Mouse (Mus musculus): ENCODE data around the gene Ggta1. TPM values are rescaled to one million over a fixed set of nuclear protein-coding genes. Genes with fewer than 3 reads are reported as not detected.

The Ggta1 gene
- total RNA-seq, 2 experiments from 2014 or later = 19.9 to 28.8 TPM

DNA sequence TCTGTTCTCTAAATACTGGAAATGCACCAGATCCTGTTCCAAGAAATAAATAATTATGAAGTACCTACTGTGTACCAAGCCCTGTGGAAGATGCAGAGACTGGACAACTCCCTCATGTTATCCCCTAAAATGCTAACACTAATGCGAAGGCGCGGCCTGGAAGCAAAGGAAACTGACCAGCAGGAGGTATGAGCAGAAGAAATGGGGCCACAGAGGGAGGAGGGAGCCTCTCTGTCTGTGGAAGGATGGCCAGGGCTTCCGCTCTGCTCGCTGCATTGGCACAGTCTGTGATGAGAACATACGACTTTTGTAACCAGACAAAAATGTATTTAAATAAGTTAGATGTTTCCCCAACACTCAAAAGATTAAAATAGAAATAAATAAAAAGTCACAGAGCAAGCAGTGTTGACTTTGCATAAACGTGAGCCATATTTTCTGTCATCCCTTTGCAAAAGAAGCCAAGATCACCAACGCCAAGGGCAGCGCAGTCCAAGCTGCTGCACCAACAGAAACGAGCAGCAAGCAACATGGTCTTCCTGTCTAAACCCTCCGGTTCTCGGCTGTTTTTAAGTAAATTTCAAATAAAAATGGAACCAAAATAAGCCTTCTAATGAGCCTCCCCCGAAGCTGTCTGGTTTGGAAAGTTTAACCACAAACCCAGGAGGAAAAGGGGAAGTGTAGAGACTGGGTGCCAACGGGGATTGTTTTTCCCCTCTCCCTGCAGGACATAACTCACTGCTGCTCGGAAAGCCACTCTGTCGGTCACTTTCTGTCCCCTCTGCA, 18.9 kb downstream of the Ggta1 start:
- intact Hi-C loops (cut with DNase I) = no loop called here
- DNase-seq = peak in 1 of 2 experiments; percentile 58

- intact Hi-C loops (cut with DNase I) = no loop called here
Measured at GRCm38 (mm10) chr2:35443325-35443724, 19.7 kb downstream of the Ggta1 start.

GRCm38 (mm10) chr2:35442079-35442478, 21.0 kb downstream of the Ggta1 start:
- DNase-seq = no peak
- intact Hi-C loops (cut with DNase I) = no loop called here

More at GRCm38 (mm10) chr2:35443325-35443724, 19.7 kb downstream of the Ggta1 start:
- DNase-seq = no peak

- intact Hi-C loops (cut with DNase I) = no loop called here
- no peak for DNase-seq
Measured at GRCm38 (mm10) chr2:35441419-35441818, 21.6 kb downstream of the Ggta1 start.

GRCm38 (mm10) chr2:35440480-35440879, 22.6 kb downstream of the Ggta1 start:
- intact Hi-C loops (cut with DNase I) = no loop called here
- DNase-seq = no peak

DNA sequence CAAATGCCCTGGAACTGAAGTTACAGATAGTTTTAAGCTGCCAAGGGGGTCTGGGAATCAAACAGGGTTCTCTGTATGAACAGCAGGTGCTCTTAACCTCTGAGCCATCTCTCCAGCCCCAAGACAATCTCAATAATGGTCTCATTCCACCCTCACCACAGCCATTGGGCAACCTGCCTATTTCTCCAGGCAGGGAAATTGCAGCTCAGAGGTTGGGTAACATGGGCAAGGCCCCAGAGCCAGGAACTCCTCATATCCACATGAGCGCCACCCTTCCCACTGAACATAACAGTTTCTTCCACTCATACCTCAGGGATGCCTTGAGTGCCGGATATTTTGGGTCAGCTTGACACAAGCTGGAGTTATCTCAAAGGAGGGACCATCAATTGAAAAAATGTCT, 25.2 kb downstream of the Ggta1 start:
- intact Hi-C loops (cut with DNase I) = no loop called here
- no peak for DNase-seq

DNA sequence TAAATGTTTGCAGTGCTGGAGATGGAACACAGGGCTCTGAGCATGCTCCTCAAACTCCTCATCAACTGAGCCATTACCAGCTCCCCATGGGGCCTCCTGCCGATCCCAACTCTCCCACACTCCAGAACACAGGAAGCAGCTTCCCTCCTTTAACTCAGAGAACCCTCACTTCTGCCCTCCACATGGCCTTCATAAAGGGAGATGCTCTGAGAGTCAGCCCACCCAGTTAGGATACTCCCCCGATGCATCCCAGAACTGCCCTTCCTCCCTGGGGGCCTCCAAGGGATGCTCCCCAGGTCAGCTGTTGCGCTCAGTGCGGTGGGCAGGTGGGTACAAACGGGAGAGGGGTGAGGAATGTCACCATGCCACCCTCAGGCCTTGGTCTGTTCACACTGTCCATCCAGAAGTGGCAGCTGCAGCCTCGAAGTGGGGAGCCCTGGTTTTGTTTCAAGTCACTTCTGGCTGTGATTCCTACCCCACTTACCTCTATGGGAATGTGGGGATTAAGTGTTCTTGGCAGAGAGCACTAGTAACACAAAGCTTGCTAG, 28.4 kb downstream of the Ggta1 start:
- intact Hi-C loops (cut with DNase I) = loop anchor here (5.0 kb wide), 1 partner anchor 78 kb away; no protein-coding TSS in a partner anchor

DNA sequence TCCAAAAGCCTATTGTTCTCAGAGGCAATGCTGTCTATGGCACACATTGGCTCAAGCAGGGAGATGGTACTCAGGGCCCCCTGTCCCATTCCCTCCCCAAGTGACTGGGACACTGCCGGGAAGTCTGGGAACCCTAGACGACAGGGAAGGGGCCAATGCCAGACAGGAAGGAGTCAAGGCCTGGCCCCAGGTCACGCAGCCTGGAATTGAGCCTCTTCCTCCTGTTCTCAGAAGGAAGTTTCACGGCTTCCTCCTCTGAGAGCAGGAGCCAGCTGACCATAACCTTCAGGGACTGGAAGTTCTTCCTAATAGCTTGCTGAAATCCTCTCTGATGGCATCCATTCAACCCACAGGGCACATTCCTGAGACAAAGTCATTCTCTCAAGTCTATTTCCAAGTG, 29.6 kb downstream of the Ggta1 start:
- peak; percentile 45 to 61 for DNase-seq
- intact Hi-C loops (cut with DNase I) = loop anchor here (2.0 to 5.0 kb wide), 3 partner anchors 13 to 79 kb away; no protein-coding TSS in a partner anchor

More for the DNA sequence above, 28.4 kb downstream of the Ggta1 start:
- DNase-seq = no peak

GRCm38 (mm10) chr2:35432472-35432871, 30.6 kb downstream of the Ggta1 start:
- intact Hi-C loops (cut with DNase I) = loop anchor here (2.0 to 5.0 kb wide), 3 partner anchors 14 to 80 kb away; no protein-coding TSS in a partner anchor
- DNase-seq = peak; percentile 50 to 55

GRCm38 (mm10) chr2:35432011-35432410, 31.0 kb downstream of the Ggta1 start:
- intact Hi-C loops (cut with DNase I) = loop anchor here (2.0 to 5.0 kb wide), 3 partner anchors 15 to 80 kb away; no protein-coding TSS in a partner anchor
- DNase-seq = peak in 1 of 2 experiments; percentile 37

DNA sequence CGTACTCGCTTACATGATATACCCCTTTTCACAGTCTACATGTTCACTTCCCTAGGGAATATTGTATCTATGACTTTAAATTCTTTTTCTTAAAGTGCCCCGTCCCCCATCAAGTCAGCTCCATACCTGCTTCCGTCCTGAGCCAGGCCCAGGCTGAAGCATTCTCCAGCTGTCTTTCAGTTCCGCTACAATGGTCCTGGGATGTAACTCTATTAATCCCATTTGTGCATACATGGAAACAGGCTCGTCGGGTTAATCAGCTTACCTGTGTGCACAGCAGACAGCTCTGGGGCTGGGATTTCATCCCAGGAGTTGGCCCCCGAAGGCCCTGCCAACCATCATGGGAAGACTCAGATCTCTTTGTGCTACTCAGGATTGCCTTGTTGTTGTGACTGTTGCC, 32.2 kb downstream of the Ggta1 start:
- intact Hi-C loops (cut with DNase I) = loop anchor here (5.0 kb wide), 1 partner anchor 81 kb away; no protein-coding TSS in a partner anchor
- DNase-seq = no peak

DNA sequence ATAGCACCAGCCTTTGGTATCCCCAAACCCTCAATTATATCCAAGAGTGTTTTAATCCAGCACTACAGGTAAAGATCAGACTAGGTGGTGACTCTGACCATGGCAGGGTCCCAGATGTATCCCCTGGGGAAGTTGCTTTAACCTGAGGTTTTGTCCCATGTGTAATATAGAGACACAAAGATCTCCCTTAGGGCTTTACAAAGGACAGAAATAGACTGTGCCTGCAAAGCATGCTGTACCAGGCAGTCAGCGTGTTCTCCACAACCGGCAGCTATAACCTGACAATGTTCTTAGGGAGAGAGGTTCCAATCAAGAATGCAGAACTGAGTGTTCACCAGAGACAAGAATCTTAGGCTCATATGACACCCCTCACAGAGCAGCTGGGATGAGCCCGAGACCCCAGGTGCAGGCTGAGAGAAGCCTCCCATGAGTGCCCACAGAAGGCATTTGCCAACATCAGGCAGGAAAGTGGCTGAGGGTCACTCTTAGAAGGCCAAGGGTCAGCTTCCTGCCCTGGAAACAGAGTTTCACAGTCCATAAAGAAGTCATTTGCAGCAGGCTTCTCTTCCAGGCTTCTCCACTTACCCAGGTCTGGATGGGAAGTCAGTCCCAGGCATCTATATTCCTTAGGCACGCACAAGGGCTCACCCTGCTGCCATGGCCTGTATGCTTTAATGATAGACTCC, 34.3 kb downstream of the Ggta1 start:
- DNase-seq = no peak
- intact Hi-C loops (cut with DNase I) = no loop called here

DNA sequence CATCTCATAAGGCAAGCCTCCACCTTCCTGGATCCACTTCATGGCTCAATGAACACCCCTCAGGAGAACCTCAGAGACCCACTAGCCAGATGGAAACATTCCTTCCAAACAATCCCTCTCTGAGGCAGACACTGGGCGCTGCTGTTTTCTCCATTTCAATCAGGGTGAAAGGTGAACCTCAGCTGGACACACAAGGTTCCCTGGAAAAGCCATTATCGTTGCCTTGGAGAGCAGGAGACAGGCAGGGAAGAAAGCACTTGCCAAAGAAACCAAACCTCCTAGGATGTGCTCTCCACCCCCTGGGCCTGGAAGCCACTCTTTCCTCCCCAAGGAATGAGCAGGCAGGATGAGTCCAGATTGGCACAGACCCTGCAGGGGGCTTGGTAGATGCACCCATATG, 35.5 kb downstream of the Ggta1 start:
- DNase-seq = peak; percentile 48 to 63
- intact Hi-C loops (cut with DNase I) = no loop called here

DNA sequence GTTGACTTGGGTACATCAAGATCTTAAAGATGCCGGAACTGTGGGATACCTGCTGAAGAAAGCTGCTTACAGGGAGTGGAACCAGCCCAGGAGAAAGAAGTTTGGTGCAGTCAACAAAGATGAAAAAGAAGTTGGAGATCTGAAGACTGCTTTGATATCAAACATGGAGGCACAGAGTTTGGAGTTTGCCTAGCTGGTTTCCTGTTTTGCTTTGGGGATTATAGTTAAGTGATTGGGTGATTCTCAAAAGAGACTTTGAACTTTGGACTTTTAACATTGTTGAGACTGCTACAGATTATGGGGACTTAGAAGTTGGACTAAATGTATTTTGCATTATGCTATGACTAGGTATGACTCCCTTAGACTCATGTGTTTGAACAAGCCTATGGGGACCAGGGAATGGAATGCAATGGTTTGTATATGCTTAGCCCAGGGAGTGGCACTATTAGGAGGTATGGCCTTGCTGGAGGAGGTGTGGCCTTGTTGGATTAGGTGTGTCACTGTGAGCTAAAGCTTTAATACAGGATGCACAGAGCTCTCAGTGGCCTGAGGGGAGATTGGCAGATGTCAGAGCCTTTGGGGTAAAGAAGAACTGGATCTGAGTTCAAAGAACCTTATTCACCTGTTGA, 39.2 kb downstream of the Ggta1 start:
- DNase-seq = no peak
- intact Hi-C loops (cut with DNase I) = no loop called here

- intact Hi-C loops (cut with DNase I) = no loop called here
- no peak for DNase-seq
Measured at GRCm38 (mm10) chr2:35422384-35422783, 40.6 kb downstream of the Ggta1 start.

DNA sequence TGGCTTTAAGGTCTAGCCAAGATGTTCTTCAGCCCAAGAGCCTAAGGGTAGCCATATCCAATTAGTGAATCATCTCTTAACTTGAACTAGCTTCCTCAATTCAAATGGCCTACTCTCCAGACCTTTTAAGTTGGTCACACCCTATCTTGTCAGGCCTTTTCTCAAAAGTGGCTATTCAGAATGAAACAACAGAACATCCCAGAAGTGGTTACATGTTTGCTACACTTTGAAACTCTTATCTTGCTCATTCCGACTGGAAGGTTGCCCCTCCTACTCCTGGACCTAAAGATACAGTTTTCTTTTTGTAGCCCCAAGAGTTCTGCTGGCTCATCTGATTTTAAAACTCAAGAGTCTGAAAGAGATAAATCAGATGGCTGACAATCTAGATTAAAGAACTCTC, 42.4 kb downstream of the Ggta1 start:
- no peak for DNase-seq
- intact Hi-C loops (cut with DNase I) = no loop called here

- DNase-seq = no peak
- intact Hi-C loops (cut with DNase I) = no loop called here
Measured at GRCm38 (mm10) chr2:35419671-35420070, 43.4 kb downstream of the Ggta1 start.

- intact Hi-C loops (cut with DNase I) = no loop called here
- no peak for DNase-seq
Measured at GRCm38 (mm10) chr2:35419243-35419642, 43.8 kb downstream of the Ggta1 start.

- no peak for DNase-seq
- intact Hi-C loops (cut with DNase I) = no loop called here
Measured at GRCm38 (mm10) chr2:35417231-35417630, 45.8 kb downstream of the Ggta1 start.

GRCm38 (mm10) chr2:35416473-35416872, 46.6 kb downstream of the Ggta1 start:
- no peak for DNase-seq
- intact Hi-C loops (cut with DNase I) = no loop called here

- DNase-seq = no peak
- intact Hi-C loops (cut with DNase I) = no loop called here
Measured at GRCm38 (mm10) chr2:35412810-35413209, 50.2 kb downstream of the Ggta1 start.
